Mouse (Mus musculus) brain, embryonic 14.5 days (tissue): Measurements from ENCODE around the gene Lnpep.

ENCODE experiments used
- CTCF ChIP-seq: fragments of 200-500 bp; IDR thresholded peaks from 2 replicates; pipeline ENCODE4 v1.5.1; 2012; ENCODE audit warnings: inconsistent platforms, mild to moderate bottlenecking, moderate library complexity, borderline replicate concordance; ENCODE audit not compliant: insufficient read depth, insufficient read length; ENCODE audit errors: extremely low read depth
- POLR2A ChIP-seq: fragments of 200-500 bp; IDR thresholded peaks from 2 replicates; pipeline ENCODE4 v1.6.1; 2012; ENCODE audit warnings: mild to moderate bottlenecking, inconsistent platforms, borderline replicate concordance; ENCODE audit not compliant: poor library complexity, insufficient read depth, insufficient read length, severe bottlenecking; ENCODE audit errors: extremely low read depth

GRCm38 (mm10) chr17:17567071-17567470 lies 57.8 kb downstream of the Lnpep start:
- TF ChIP-seq CTCF = no peak
- TF ChIP-seq POLR2A = no peak
